Mouse (Mus musculus): Measurements from ENCODE around the gene Faap20.
"Not testable (repeated sequence)": the region's sequence is repeated elsewhere in the genome, so short reads cannot be mapped to it uniquely, and the experiment has no call there.

Faap20 gene

DNA sequence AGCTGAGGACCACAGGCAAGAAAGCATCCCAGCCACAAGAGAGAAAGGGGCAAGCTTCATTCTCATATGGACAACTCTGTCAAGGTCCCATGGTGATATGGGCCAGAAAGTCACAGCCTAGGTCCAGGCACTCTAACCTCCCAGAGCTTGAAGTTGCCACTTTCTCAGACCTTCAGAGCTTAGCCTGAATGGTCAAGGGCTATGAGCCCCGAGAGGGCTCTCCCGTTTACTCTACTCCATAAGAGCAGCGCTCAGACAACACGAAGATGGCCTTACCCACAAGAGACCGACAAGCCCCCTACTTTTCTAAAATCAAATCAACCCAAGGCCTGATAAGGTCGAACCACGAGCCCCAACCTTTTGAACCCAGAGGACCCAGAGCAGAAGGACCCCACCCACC lies 28.5 kb upstream of the Faap20 start:
- no peak for DNase-seq

DNA sequence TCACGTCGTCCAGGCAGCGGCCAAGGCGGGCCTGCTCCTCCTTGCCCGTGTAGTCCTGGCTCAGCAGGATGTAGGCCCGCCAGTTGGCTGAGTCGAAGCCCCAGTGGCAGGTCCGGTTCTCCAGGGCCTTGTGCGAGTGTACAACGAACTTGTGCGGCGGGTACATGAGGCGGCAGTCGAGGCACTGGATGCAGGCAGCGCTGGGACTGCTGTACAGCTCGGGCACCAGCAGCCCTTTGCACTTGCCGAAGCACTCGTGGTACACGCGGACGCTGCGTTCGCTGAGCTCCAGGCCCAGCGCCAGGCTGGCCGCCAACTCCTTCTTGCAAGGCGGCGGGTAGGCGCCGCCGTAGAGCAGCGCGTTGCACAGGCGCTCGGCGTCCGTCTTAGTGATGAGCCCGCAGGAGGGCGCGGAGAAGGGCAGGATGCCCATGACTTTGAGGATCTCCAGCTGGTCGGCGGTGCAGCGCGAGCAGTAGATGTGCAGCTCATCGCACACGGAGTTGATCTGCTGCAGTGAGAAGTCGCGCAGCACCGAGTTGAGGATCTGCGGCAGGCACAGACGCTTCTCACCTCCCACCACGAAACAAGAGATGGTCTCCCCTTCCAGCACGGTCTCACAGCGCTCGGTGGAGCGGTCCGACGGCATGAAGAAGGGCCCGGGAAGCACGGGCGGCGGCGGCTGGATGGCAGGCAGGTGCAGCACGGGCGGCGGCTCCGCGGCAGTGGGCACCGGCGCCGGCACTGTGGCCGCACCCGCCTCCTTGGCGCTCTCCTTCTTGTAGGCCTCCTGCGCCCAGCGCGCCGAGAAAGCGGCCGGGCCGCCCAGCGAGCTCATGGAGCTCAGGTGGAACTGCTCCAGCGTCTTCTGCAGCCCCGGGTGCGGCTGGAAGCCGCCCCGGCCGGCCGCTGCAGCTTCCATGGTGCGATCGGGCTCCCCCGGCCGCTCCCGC lies 27.7 kb upstream of the Faap20 start:
- peak; percentile 59 to 65 for DNase-seq

DNA sequence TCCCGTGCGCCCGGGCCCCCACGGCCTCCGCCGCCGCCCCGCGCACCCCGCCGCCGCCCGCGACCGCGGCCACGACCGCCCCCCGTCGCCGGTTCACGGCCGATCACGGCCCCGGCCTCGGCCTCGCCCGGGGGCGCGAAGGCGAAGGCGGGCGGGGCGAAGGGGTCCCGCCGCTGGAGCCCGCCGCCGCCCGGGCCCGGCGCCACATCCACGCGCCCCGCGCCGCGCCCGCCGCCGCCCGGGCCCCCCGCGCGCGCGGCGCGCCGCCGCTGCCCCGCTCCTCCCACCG lies 27.1 kb upstream of the Faap20 start, which contains the start of gene Ski:
Gene Ski, minus strand, starts transcription at position 41 of the 289 bp plus-strand sequence.
- no peak for DNase-seq

DNA sequence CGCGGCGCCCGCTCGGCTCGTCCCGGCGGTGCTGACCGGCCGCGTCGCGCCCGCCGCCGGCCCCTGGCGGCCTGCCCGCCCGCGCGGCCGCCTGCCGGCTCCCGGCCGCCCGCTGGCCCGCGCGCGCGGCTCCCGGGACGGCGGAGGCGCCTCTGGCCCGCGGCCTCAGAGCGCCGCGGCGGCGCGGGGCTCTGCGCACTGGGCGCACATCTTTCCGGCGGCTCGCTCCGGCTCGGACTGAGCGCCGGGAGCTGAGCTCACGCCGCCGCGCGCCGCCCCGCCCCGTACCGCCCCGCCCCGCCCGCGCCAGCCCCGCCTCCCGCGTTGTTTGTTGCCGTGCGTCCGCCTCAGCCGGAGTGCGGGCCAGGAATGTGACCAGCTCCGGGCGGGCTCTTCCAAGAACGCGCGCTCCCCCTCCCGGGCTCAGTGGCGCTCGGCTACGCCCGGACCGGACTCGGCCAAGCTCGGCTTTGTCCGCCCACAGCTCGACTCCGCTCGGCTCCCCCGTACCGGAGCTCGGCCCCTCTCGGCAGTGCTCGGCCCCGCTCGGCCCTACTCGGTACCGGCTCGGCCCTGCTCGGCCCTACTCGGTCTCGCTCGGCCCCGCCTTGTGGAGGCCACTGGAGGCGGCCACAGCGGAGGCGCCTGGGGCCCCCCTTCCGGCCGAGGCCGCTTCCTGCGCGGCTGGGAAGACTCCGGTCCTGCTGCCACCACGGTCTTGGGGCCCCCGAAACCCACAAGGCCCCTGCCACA lies 26.6 kb upstream of the Faap20 start:
- DNase-seq, result peak; percentile 98 to 99

DNA sequence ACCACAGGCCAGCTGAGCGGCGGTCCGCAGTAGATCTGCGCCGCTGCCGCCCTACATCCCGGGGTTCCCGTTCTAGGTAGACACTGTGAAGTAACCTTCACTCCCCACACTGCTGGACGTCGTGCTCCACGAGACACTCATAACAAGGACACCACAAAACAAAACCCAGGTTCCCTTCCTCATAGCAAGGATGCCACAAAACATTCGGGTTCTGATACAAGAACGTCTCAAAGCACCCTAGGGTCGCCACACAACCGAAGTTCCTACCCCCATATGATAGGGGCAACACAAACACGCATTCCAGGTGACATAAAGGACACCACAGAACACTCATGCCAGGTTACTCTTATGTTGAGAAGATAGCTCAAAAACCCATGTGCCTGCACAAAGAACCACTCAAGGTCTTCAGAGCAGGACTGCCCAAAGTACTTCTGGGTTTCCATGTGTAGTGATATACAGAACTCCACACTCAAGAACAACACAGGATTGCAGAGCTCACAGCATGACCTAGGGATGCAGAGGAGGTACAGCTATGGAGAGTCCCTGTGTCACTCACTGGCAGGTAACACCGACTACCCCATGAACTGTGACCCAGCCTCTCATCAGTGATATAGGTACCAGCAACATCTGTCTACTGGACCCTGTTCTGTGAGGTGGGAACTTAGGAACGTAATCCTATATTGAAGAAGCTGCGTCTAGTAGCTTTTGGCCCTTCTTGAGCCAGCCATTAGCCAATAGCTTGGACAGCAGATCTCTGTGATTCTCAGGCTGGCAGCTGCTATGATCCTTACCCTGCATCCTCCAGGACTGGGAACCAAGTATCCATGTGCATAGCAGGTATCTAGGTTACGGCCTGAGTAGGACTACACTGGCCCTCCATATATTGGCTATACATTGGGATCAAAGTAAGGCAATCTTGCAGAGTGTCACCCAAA lies 25.7 kb upstream of the Faap20 start:
- no peak for DNase-seq

DNA sequence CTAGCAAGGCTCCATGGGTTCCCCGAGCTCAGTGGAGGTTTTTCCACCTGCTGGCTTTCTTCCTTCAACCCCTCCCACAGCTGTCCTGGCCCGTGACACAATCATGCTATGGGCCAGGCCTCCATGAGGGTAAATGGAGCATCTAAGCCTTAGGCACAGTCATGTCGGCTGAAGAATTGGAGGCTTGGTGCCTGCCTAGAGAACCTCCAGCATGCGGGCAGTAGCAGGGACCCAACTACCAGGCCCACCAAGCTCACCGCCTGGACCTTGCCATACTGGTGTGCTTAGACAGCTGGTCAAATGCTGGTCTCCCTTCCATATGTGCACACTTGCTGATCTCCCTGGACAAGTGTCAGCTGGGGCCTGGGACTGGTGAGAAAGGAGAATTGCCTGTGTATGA lies 23.7 kb upstream of the Faap20 start:
- DNase-seq, result no peak

DNA sequence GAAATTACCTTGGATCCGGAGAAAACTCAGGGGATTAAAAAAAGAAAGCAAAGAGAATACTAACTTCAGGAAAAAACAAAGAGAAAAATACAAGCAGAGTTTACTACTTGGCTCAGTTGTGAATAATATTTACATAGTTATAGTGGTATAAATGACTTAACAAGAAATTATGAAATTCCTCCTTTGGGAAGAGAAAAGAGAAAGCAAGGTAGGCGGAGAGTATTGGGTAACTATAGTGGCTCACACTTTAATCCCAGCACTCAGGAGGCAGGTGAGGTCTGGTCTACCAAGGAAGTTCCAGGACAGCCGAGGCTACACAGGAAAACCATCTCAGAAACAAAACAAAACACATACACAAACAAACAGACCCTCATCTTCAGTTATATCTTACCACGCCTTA lies 21.6 kb upstream of the Faap20 start:
- no peak for DNase-seq

DNA sequence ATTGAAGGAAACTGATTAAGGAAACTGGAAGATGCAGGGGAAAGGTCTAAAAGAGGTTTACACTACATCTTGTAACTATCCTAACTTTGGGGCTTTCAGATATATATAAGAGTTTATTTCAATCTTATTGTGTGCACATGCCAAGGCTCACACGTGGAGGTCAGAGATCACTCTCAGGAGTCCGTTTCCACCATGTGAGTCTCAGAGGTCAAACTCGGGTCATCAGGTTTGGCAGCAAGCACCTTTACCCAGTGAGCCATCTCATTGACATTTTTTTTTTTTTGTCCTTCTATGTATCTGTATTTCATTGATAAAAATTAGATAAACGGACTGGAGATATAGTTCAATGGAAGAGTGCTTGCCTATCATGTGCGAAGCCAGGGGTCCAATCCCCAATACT lies 21.1 kb upstream of the Faap20 start:
- DNase-seq, result no peak

DNA sequence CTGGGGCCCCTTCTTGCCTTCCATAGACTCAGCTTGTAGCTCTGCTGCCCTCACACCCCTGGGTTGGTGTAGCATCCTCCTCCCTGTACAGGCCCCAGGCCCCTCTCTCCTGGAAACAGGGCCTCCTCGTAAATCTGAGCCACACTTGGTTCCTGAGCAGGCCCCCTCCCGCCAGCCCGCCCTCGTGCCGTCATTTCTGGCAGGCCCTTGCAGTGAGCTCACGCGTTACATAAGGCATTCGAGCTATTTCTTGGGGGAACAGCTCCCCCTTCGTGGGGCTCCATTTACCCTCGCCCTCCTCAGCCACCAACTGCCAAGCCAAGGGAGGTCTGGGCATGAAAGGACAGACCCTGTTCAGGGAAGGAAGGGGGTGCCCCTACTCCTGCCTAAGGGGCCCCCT lies 15.7 kb upstream of the Faap20 start:
- peak in 1 of 2 experiments; percentile 8 for DNase-seq

DNA sequence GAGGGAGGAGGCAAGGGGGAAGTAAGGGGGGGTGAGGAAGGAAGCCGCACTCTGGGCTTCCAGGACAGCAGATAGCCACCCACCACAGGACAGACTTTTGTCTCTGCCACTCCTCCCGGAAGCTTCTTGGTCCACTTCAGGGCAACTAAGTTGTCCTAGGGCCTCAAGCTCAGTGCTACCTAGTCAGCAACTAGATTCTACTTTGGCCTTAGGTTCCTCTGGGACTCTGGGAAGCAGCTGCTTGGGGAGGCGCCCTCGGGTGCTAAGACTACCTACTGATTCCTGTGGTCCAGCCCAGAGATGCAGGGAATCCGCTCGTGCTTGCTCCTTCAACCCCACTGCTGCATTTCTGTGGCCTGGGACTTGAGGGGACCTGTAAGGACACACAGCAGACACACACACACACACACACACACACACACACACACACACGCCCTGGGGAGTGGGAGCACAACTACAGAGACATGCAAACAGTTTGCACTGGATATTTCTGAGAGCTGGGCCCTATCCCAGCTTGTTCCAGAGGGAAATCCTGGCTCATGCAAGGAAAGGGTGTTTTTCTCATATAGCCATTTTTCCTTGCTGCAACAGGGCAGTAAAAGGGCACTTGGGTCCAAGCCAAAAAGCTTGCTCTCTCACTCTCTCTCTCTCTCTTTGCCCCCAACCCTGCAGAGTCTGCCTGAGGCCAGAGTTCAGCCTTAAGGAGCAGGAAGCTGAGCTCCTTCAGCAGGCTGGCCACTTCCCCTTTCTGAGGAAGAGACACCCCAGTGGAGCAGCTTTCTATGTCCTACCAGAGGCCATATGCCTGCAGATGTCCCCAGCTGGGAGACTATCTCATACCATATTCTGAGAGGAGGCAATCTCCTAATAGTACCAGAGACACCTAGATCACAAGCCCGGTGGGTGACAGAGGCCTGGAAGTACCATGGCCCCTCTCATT lies 15.0 kb upstream of the Faap20 start:
- peak in 1 of 2 experiments; percentile 2 for DNase-seq

DNA sequence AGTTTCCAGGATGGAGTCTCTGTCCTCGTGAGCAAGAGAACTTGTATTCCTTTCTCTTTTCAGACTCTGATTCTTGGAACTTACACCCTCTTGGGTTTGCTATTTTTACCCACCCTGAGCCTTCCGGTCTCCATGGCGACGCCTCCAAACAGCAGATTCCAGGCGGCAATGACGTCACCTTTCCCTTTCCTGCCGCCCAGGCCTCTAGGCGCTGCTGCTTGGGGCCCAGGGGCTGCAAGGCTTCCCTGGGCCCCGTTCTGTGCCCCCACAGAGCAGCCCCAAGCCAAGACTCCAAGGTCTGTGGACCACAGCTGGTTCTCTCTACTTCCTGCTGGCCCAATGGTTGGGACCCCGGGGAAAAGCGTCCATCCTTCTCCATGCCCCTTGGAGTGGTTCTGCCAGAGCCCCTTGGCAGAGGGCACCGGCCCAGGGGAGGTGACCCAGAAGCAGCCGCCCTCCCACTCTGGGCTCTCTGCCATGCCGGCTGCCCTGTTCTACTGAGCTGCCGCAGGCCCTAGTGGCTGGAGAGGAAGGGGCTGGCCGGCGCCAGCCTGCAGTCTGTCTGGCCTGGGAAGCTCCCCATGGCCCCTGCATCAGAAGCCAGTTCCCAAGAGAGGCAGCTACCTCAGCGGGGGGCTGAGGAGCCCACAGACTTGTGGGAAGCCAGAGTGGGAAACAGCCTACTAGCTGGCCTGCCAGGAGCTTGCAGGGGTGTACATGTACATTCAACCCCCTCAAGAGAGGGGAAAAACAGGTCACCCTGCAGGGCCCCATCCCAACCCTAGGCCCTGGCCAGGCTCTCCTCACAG lies 14.1 kb upstream of the Faap20 start:
- DNase-seq, result peak; percentile 51 to 68

DNA sequence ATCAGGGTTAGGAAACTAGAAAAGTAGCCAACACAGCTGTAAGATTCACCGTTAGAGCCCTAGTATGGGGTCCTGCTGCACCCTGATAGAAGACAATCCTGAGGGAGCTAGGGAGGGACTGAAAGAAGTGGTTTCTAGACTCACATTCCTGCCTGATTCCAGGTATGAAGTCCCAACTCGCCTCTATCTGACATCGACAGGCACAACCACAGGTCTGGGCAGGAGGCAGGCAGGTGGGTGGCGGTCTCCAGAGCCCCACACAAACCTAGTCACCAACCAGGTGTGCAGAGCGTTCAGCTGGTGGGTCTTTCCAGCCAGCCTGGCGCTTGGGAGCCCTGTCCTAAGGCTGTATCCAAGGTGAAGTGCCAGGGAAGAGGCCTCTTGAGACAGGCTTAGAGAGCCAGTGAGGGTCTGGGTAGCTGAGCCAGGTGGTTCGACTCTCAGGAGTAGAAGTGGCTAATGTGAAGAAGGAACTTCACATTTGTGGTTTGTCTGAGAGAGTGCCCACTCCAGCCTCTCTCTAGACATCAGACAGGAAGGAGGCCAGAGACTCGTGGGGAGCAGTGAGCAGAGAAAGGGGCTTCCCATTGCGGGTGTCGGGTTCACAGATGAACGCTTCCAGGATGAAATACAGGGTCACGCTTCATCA lies 12.7 kb upstream of the Faap20 start:
- DNase-seq, result no peak

DNA sequence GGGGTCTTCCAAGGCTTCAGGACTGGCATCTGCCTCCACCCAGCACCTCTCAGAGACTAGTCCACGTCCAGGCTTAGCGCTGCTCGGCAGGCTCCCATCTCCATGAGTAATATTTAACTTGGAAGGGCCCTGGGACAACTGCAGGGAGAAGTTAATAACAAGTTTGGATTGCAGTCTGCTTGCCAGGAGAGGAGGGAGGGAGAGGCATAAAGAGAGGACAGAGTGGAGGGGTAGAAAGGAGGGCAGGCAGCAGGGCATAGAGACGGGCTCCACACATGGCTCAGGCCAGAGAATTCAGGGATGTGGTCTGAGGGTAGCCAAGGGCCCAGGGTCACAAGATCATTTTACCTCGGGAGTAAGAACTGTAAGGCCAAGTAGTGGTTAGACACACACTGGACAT lies 11.3 kb upstream of the Faap20 start:
- no peak for DNase-seq

DNA sequence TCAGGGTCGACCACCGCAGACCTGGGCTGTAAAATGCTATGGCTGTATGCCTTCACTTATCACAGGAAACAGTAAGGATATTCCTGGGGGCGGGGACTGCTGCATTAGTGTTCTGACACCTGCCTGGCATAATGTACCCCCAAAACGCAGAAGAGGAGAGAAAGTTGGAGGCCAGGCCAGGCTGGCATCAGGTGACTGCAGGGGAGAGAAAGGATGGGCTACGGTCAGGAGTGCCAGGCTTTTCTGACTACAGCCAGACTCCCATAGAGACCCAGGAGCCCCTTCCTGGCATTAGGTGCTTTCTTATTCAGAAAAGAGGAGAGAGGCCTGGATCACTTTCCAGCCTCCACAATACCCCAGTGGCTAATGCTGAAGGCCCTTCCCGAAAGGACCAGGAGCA lies 10.1 kb upstream of the Faap20 start:
- no peak for DNase-seq

DNA sequence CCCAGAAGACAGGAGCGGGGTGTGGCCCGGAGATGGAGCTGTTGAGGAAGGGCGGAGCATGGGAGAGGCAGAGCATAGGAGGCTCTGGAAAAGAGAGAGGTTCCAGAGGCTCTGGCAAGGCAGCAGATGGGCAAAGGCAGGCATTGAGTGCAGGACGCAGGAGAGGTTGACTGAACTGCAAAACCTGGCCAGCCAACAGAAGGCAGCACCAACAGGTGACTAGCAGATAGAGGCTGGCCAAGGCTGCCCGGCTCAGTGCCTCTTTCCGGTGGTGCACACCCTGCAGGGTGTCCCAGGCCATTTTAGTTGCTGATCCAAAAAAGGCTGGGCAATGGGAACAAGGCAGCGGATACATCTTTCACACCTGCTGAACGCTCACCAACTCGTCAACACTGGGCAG lies 7.8 kb upstream of the Faap20 start:
- no peak for DNase-seq

DNA sequence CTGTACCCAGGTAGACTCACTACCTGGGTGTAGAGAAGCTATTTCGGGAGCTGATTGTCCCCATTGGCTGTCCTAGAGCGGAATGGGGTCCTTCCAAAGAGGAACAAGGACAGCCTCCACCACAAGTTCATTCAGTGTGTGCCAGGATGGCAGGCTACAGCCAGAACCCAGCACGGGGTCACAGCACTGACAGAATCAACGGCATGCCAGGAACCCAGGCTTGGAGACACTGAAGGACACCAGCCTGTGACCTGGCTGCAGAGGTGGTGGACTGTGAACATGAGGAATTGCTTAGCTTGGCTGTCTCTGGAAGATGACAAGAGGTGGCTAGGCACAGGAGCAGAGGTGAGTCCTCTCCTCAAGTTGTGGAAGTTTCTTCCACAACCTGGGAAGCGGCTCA lies 7.3 kb upstream of the Faap20 start:
- DNase-seq, result no peak

DNA sequence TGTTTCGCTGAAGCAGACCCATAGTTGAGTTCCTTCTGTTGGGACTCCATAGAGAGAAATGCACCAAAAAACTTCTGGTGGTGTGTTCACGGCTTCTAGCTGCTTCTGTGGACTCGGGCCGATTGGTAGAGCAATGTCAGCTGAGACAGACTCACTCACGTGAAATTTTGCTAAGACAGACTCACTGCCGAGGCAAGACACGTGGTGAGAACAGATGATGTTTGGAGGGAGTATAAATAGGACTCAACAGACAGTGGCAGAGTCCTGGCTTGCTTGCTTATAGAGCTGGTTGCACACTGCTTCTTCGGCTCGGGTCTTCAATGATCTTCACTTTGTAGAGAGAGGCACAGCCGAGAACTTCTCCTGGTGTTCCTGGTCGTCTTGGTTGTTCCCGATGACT lies 6.4 kb upstream of the Faap20 start:
- no peak for DNase-seq

DNA sequence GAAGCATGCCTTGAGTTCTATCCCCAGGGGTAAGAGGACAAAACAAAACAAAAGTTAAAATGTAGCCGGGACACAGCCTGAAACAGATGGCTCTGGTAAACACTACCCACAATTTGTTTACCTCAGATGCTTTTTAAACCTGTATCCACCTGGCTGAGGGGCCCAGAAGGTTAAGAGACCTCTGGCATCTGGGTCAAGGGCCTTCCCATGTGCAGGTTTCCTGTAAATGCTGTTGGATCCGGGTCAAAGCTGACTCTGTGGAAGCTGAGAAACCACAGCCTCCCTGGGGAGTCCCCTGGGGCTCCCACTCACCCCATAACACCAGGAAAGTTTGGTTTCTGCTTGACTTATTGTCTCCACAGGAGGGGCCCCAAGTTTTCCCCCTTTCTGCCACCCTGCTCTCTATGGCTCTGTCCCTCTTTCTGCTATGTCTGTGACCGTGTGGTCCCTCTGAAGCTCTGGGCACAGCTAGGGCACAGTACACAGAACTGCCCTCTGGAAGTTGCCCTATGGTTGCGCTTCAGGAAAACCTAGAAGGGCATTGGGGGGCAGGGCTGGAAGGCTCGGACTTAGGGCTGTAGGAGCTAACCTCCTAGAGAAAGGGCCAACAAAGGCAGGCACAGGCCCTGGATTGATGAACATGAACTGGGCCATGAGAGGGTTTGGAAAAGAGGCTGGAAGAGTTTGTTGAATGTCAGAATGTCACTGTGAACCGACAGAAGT lies 3.7 kb upstream of the Faap20 start:
- DNase-seq, result no peak

DNA sequence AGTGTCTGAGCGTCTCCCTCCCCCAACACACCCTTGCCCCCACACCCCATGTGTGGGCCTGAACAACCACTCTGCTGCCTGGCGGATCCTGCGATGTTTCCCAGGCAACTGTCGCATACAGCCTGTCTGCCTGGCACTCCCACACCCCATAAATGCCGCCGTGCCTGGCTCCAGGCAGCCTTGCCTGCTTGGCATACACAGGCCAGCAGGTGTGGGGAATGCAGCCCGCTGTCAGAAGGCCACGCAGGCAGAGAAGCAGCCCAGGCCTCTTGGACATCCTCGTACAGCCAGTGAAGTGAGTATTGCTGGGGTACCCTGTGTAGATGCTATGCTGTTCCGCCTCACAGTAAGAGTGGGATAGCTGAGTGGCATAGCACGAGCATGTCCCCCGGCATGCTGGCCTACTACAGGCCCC lies 2.9 kb upstream of the Faap20 start:
- no peak for DNase-seq

DNA sequence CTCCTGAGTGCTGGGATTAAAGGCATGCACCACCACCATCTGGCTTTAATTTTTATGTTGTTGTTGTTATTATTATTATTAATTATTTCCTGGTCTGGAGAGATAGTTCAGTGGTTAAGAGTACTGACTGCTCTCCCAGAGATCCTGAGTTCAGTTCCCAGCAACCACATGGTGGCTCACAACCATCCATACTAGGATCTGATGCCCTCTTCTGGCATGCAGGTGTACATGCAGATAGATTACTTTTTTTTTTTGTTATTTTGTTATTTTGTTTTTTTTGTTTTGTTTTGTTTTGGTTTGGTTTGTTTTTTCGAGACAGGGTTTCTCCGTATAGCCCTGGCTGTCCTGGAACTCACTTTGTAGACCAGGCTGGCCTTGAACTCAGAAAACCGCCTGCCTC lies 1.5 kb upstream of the Faap20 start:
- DNase-seq, result not testable (repeated sequence)

Measured in thymus, postnatal 36 days (tissue).